Mouse (Mus musculus) kidney, adult 11 months (tissue): ENCODE measurements around the gene Atp8b2.

ENCODE experiments used
- DNase-seq: peaks from one replicate; pipeline ENCODE4 v3.0.0; 2022

Gene Atp8b2

DNA sequence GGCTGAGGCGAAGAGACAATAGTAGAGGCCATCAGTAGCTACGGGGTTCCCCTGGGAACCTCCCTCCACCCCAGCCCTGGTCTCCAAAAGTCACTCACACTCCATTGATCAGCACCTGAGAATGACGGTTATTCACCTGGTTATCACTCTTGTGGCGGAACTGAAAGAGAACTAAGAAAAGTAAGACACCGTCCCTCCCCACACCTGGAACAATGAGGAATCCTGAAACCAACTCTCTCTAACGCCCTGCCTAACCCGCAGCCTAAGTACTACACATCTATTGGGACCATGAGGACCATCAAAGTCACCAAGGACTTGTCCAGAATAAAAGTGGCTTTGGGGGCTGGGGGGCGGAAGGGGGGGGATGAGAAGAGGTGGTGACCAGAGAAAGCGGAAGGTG is 5.4 kb downstream of the Atp8b2 start:
- no peak for DNase-seq

DNA sequence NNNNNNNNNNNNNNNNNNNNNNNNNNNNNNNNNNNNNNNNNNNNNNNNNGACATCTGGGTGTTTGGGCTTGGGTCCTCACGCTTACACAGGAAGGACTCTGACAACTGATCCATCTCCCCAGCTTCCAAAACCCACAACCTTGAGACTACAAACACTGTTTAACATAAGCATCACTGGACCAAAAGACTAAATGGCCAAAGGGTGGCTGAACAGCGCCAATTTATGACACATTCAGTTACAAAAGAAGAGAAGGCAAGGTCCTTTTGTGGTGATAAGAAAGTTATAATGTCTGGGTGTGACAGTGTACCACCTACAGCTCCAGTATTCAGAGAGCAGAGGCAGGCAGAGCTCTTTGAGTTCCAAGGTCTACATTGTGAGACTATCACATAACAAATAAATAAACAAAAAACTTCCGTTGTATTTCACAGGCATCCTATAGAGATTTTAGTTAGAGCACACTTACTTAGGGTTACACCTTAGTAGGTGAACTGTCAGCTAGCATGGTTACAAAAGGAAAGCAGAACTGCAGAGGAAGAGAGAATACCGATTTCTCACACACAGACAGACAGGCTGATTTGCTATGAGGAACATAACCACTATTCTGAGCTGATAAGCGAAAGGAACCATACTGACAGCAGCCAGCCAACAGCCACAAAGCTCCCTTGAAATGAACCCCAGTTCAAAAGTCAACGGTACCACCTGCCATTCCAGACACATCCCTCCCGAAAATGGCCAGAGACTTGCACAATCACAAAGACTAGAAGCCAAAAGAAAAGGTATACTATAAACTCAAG is 6.9 kb downstream of the Atp8b2 start:
- no peak for DNase-seq

GRCm38 (mm10) chr3:89953420-89953819 is 9.9 kb downstream of the Atp8b2 start:
- peak; percentile 68 for DNase-seq

DNA sequence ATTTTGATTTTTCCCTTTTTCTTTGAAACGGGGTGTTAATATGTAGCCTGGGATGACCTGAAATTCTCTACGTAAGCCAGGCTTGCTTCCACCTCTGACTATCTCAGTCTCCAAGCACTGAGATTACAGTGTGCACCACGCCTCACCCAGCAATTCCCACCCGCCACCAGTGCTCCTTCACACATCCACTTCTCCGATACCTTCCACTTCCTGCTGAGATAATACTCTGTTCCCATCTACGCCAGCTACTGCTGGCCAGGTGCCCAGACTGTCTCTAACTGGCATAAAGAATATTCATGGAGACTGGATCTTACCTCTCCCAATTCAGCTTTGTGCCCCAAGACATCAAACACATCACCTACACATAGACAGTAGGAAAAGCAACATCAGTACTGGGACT is 14.7 kb downstream of the Atp8b2 start:
- DNase-seq, result no peak

- DNase-seq, result no peak
Observed at GRCm38 (mm10) chr3:89948021-89948420, 15.3 kb downstream of the Atp8b2 start.

DNA sequence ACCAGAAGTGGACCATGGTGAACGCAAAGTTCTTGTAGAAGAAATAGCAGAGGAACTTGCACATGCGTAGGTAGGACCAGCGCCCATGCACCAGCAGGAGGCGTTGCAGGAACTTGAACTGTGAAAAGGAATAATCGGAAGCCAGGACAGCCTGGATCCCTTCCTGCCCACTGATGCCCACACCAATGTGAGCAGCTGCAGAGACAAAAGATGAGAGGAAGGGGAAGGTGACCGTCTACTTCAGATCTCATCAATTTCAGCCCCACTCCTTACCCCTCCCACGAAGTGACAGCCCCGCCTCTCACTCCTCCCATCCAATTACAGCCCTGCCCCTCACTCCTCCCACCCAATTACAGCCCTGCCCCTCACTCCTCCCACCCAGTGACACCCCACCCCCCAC is 18.3 kb downstream of the Atp8b2 start:
- DNase-seq, result no peak

DNA sequence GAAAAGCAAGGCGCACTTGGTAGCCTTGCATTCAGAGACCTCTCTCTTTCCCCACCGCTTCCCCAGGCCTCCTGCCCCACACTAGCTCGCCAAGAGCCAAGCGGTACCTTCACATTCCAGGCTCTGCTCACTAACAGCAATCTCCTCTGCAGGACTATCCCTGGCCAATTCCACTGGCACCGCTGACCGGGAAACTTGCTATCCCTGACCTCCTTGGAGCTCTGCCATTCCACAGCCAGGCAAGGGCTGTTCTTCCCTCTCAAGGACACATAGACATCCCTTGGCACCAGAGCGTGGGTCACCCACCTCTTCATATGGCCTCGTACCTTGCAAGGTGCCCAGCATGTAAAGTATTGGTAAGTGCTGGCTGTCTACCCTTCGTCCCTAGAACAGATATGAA is 20.4 kb downstream of the Atp8b2 start:
- no peak for DNase-seq

DNA sequence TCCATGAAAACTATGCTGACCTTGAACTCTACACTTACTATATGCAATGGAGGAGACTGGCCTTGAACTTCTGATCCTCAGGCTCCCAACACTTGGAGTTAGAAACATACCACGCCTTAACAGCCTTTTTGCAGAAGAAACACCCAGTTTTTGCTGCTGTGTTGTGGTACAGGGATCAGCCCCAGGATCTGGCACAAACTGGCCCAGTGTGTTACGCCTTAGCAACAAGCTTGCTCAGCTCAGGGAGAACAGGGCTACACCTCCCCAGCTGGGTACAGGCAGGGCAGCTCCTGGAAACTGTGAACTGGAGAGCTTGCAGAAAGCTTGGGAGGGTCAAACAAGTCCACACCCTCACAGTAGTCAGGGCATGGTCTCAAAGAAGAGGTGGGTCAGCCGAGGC is 26.8 kb downstream of the Atp8b2 start:
- no peak for DNase-seq

GRCm38 (mm10) chr3:89932925-89933324 is 30.4 kb downstream of the Atp8b2 start:
- DNase-seq, result no peak

DNA sequence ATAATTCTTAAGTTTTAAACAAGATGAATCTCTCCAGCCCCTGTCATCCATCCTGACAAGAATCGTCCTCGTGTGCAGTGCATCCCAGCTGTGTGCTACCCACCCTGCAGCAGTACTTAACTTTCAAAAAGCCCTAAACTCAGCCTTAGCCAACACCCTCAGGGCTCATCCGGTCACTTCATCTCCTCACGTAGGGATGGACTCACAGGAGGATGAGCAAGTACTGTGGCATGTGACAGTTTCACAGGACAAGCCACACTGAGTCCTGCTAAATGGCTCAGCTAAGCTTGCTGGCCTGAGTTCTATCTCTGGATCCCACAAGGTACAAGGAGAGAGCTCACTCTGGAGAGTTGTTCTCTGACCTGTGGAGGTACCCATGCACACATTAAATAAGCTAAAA is 34.4 kb downstream of the Atp8b2 start:
- no peak for DNase-seq

- no peak for DNase-seq
Observed at GRCm38 (mm10) chr3:89926440-89926839, 36.9 kb downstream of the Atp8b2 start.

GRCm38 (mm10) chr3:89920711-89921110 is 42.6 kb downstream of the Atp8b2 start:
- DNase-seq, result no peak

DNA sequence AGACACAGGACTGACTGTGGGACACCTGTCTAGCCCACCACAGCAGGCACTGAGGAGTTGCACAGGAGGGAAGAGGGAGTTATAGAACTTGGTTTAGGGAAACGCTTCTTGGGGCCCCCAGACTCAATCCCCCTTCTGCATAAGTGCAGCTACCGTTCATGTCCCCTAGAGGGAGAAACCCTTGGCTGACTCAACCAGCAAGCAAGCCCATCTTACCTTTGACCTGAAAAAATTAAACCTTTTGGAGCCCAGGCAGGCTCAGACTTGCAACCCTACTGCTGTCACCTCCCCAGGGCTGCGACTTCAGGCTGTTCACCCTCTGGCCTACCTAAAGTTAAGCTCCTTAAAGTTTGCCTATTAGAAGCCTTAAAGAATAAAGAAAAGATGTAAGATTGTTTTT is 45.9 kb downstream of the Atp8b2 start:
- DNase-seq, result no peak

DNA sequence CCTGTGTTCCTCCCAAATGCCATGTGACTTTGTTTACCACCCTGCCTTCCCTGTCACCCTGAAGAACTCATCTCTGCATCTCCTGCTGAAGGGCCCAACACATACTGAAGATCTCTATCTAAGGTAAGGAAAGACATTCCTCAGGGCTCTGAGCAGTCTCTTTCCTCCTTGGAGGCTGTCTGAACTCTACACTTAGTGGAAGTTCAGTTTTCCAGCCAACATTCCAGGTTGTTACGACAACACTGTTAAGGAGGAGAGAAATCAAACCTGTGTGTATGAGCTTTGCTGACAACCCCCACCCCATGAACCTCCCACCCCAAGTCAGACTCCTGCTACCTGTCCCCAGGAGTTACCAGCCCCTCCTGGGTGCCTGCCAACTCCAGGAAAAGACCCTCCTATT is 46.7 kb downstream of the Atp8b2 start:
- no peak for DNase-seq

GRCm38 (mm10) chr3:89914700-89915099 is 48.6 kb downstream of the Atp8b2 start:
- no peak for DNase-seq

- peak; percentile 84 for DNase-seq
Observed at GRCm38 (mm10) chr3:89912543-89913391, 50.5 kb downstream of the Atp8b2 start, which contains the start of gene Il6ra. Gene Il6ra, minus strand, starts transcription at chr3:89913196.

GRCm38 (mm10) chr3:89912108-89912542 is 51.2 kb downstream of the Atp8b2 start:
- DNase-seq, result peak; percentile 10

GRCm38 (mm10) chr3:89911207-89911606 is 52.1 kb downstream of the Atp8b2 start:
- DNase-seq, result peak; percentile 25

DNA sequence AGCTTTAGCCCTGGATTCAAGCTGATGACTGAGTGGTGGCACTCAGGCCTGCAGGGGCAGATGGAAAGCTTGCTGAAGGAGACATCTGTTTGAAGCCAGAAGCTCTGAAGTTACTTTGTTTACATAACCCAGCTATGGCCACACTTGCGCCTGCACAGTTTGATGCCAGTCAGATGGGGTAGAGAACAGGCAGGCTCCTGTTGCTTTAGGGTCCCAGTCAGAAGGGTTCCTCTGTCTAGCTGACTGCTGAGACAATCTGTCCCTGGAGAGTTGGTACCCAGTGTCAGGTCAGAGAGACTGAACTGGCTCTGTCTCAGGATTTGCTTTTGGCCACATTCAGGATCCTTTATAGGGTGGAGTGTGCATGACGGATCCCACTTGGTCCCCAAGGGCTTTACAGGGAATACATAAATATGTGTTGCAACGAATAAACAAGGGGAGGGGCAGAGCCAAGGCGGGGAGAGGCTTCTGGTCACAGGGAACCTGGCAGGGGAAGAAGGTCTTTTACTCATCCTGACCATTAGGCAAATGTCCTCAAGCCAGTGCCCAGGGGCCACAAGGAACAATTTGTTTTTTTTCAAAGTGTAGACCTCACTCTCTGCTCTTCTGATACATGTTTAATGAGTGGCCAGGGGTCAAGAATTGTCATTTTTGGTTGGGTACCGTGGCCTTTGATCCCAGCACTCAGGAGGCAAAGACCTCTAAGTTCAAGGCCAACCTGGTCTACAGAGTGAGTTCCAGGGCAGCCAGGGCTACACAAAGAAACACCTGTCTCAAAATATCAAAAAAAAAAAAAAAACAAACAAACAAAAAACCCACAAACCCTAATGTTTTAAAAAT is 53.4 kb downstream of the Atp8b2 start:
- no peak for DNase-seq

DNA sequence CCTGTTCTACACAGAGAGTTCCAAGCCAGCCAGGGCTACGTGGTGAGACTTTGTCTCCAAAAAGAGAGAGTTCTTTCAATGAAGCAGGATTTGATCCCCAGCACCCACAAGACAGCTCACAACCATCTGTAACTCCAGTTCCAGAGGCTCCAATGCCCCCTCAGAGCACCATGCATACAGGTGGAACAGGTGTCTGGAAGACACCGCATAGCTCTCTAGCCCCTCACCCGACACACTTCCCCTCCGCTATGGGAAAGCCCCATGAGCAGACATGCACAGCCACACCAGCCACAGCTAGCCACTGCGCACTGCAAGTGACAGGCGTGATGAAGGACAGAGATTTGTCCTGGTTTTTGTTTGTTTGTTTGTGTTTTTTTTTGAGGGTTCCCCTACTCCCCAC is 54.5 kb downstream of the Atp8b2 start:
- no peak for DNase-seq

GRCm38 (mm10) chr3:89907846-89908245 is 55.5 kb downstream of the Atp8b2 start:
- DNase-seq, result no peak

GRCm38 (mm10) chr3:89899511-89899908 is 63.8 kb downstream of the Atp8b2 start:
- no peak for DNase-seq

DNA sequence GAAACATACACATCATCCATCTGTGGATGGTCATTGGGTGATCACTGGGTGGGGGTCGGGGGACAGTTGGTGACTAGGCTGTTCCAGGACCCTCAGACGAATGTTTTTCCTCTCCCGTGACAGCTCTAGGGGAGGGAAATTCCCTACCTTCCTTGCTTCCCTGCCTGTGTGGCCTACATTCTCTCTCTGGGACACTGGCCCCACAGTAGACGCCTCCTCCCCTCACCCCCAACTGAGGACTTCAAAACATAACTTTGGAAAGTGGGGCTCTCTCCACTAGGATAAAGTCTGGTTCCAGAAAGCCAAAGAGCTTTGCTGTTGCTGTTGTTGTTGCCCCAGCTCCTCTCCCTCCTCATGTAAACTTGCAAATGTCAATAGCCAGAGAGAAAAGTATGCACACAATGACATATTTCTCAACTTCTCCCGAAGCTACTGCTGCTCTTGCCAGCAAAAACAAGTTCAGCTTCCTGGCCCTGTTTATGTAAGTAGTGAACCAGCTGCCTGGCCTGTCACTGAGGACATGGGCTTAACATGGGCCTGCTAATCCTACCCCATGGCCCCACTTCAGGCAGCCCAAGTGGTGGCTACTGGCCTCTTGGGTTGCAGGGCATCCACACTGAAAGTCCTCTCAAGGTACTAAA is 64.3 kb downstream of the Atp8b2 start:
- DNase-seq, result peak; percentile 37
